Mouse (Mus musculus) midbrain, embryonic 13.5 days (tissue): Measurements from ENCODE around the gene Slc22a14. TPM values are rescaled to one million over a fixed set of nuclear protein-coding genes. Genes with fewer than 3 reads are reported as not detected.
"Not testable (repeated sequence)": the region's sequence is repeated elsewhere in the genome, so short reads cannot be mapped to it uniquely, and the experiment has no call there.

Experiments used
- ATAC-seq: fragments of 200-750 bp; cut with Nextera tagmentation; 2 replicates; pipeline ENCODE4 v1.8.0; 2017; ENCODE audit warnings: mild to moderate bottlenecking, moderate TSS enrichment, moderate library complexity
- H3K27ac ChIP-seq: fragments of 300-500 bp; sonication (generic); 2 replicates; pipeline ENCODE4 v1.5.1; 2015; ENCODE audit warnings: inconsistent platforms, mild to moderate bottlenecking, moderate library complexity
- H3K27me3 ChIP-seq: fragments of 300-500 bp; sonication (generic); 2 replicates; pipeline ENCODE4 v1.6.1; 2015; ENCODE audit warnings: mild to moderate bottlenecking, inconsistent platforms
- H3K36me3 ChIP-seq: fragments of 300-500 bp; sonication (generic); 2 replicates; pipeline ENCODE4 v1.6.1; 2015; ENCODE audit warnings: mild to moderate bottlenecking, inconsistent platforms
- H3K4me1 ChIP-seq: fragments of 300-500 bp; sonication (generic); replicated peaks from 2 replicates; pipeline ENCODE4 v1.6.1; 2015; ENCODE audit warnings: inconsistent platforms
- H3K4me2 ChIP-seq: fragments of 300-500 bp; sonication (generic); replicated peaks from 2 replicates; pipeline ENCODE4 v1.6.1; 2015; ENCODE audit warnings: moderate library complexity, mild to moderate bottlenecking, inconsistent platforms
- H3K4me3 ChIP-seq: fragments of 300-500 bp; sonication (generic); replicated peaks from 2 replicates; pipeline ENCODE4 v1.5.1; 2015; ENCODE audit warnings: mild to moderate bottlenecking, inconsistent platforms
- H3K9ac ChIP-seq: fragments of 300-500 bp; sonication (generic); replicated peaks from 2 replicates; pipeline ENCODE4 v1.6.1; 2015; ENCODE audit warnings: mild to moderate bottlenecking, inconsistent platforms
- H3K9me3 ChIP-seq: fragments of 300-500 bp; sonication (generic); 2 replicates; pipeline ENCODE4 v1.6.1; 2016; ENCODE audit warnings: mild to moderate bottlenecking, inconsistent platforms
- WGBS: fragments of 180-500 bp; shearing (Covaris S2); methylation state at CpG from one replicate; pipeline ENCODE4 v1.1.7; 2015; 5-methylcytosine and 5-hydroxymethylcytosine counted together
- polyA plus RNA-seq: library from polyadenylated mRNA; unstranded; fragments of >200 nt; fragmentation: Nextera tagmentation; extraction: Ambion mirVana; gene quantifications from 2 replicates; pipeline ENCODE4 v1.2.1, GENCODE M21; 2015

Slc22a14 gene
- polyA plus RNA-seq, 1 experiment from 2014 or later = 0.11 TPM

DNA sequence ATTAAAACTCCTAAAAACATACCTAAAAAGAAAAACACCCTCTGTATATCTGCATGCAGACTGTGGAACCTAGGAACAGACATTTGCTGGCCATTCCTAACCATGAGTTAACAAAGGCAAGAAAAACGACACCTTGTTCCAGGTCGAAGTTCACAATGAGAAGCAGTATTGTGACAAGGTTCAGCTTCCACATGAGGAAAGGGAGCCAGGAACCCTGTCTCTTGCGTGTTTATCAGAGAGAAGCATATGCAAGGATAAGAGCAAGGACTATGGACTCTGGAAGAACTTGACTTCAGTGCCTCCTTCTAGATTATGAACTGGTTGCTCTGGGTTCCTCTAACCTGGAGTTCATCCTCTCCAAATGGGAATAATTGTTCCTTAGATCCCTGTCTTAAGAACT is 121.4 kb downstream of the Slc22a14 start:
- no peaks in the 10 kb centered on the region for H3K27me3 ChIP-seq
- no peak overlapping the region for H3K9ac ChIP-seq
- H3K4me2 ChIP-seq = no peak overlapping the region
- H3K4me3 ChIP-seq = no peak overlapping the region
- peaks cover 63% of the 10 kb centered on the region for H3K36me3 ChIP-seq
- ATAC-seq = no peak
- 95% methylated on average over 3 of the region's 3 CpGs for whole genome bisulfite sequencing
- H3K4me1 ChIP-seq = no peaks in the 10 kb centered on the region
- H3K27ac ChIP-seq = no peak overlapping the region
- no peaks in the 10 kb centered on the region for H3K9me3 ChIP-seq

DNA sequence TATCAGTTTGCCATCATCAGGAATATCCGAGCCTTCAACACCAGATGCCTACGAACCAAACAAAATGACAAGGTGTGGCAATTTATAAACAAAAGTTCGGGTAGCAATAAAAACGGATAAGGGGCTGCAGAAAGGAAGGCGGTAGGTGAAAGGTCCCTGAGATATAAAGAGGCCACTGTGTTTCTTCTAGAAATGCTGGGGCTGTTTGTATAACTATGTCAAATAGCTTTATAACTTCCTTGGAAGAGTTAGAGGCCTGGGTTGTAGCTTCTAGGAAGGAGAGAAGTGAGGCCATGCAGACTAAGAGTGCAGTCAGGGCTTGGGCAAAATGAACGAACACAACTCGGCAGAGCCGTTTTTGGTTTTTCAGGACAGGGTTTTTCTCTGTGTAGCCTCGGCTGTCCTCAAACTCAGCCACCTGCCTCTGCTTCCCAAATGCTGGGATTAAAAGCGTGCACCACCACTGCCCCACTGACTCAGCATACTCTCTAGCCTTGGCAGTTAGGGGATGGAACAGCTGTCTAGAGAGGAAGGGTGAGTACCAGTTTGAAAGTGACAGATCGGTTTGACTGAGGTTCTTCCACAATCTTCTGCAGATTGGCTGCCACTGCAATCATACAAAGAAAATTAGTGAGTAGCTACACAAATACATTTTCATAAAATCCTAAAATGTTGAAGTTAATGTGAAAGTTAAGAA is 124.0 kb downstream of the Slc22a14 start:
- ATAC-seq = no peak
- H3K9ac ChIP-seq = no peak overlapping the region
- no peaks in the 10 kb centered on the region for H3K4me1 ChIP-seq
- WGBS = 91% methylated on average over 11 of the region's 11 CpGs
- H3K27ac ChIP-seq = no peak overlapping the region
- H3K9me3 ChIP-seq = no peaks in the 10 kb centered on the region
- no peaks in the 10 kb centered on the region for H3K27me3 ChIP-seq
- no peak overlapping the region for H3K4me3 ChIP-seq
- H3K4me2 ChIP-seq = no peak overlapping the region
- peaks cover 63% of the 10 kb centered on the region for H3K36me3 ChIP-seq

DNA sequence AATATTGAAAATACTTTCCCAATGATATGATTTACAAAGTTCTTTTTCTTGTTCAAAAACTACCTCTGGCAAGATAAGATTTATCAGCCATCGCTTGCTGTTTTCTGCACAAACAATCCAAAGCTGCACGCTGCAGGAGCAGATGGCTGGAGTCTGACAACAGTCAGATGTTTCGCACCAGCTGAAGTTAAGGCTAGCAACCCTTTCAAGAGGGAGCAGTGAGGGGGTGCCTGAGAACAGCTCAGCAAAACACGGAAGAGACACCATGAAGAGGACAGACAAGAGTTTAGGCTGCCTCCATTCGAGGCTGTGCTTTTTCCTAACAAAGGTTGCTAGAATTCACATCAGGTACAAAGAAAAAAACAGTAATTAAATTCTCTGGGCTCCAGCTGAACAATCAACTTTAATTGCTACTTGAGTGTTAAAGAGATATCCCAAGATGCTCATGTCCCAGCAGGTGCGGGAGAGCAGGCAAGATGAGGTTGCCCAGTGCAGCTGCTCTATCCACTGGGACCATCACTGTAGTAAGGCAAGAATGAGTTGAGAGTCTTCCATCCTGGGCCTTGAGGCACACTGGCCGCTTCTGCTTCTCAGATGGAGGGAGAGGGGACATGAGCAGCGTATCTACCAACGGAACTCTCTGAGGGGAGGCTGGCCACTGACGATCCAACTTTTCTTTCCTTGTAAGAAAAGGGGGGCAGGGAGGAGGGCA is 124.9 kb downstream of the Slc22a14 start:
- no peak overlapping the region for H3K4me3 ChIP-seq
- WGBS = 86% methylated on average over 10 of the region's 10 CpGs
- H3K9me3 ChIP-seq = no peaks in the 10 kb centered on the region
- no peaks in the 10 kb centered on the region for H3K27me3 ChIP-seq
- no peaks in the 10 kb centered on the region for H3K4me1 ChIP-seq
- peaks cover 61% of the 10 kb centered on the region for H3K36me3 ChIP-seq
- no peak overlapping the region for H3K27ac ChIP-seq
- H3K9ac ChIP-seq = no peak overlapping the region
- no peak overlapping the region for H3K4me2 ChIP-seq
- no peak for ATAC-seq

DNA sequence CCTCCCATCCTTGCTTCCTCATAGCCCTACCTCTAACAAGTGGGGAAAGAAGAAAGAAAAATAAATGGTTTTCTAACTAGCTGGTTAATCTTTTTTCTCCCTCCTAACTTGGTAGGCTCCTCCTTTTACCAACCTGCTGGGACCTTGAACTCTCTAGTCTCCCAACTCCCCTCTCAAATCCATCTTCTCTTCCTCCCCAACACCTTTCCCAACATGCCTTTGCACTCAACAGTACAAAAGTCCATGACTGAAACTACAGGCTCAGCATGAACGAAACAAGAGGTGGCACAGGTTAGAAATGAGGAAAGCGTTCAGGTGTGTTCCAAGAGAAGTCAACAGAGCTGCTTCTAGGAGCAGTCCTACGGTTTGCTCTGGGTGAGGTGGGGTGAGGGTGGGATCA is 126.1 kb downstream of the Slc22a14 start:
- peaks cover 56% of the 10 kb centered on the region for H3K36me3 ChIP-seq
- WGBS = 97% methylated on average over 3 of the region's 3 CpGs

DNA sequence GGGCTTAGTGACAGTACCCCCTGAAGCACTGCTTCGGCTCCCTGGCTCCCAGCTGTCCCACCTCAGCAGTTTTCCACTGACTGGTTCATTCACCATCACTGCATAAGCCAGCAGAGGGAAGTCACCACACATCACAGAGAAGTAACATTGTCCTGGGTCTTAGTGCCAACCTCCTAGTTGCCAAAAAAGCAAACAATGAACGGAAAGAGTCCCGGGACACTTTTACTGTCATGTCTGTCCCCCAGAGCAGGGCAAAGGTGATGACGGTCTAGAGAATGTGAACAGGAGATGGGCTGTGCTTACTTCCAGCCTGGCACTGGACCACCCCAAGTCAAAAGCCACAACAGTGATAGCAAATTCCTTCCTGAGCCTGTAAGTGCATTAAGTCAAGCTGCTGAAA is 126.6 kb downstream of the Slc22a14 start:
- Histone ChIP-seq H3K4me3 (no peak overlapping the region), H3K27me3 (no peaks in the 10 kb centered on the region), H3K36me3 (peaks cover 52% of the 10 kb centered on the region), H3K9me3 (no peaks in the 10 kb centered on the region), H3K9ac (no peak overlapping the region), H3K4me1 (no peaks in the 10 kb centered on the region), H3K4me2 (no peak overlapping the region), H3K27ac (no peak overlapping the region)
- no peak for ATAC-seq
- 92% methylated on average over 4 of the region's 4 CpGs for WGBS

More for the DNA sequence above, 126.1 kb downstream of the Slc22a14 start:
- no peak overlapping the region for H3K9ac ChIP-seq
- no peaks in the 10 kb centered on the region for H3K4me1 ChIP-seq
- no peak overlapping the region for H3K4me2 ChIP-seq
- H3K4me3 ChIP-seq = no peak overlapping the region
- ATAC-seq = no peak
- no peaks in the 10 kb centered on the region for H3K9me3 ChIP-seq
- H3K27ac ChIP-seq = no peak overlapping the region
- H3K27me3 ChIP-seq = no peaks in the 10 kb centered on the region

DNA sequence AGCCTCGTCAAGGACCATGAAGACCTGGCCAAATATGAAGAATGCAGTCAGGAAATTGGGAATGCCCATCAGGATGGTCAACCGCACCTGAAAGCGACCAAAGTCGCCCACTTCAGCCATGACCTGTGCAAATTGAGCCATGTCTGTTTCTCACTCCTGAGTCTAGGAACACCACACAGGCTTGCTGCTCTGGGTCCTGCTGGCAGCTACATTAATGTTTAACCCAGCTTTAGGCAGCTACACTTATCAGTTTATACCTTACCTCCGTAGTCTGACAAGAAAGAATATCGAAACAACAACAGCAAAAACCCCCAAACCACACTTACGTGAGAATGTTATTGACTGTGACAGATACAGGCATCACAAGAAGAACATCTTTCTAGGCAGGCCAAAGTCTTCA is 133.8 kb downstream of the Slc22a14 start:
- no peak for ATAC-seq
- 96% methylated on average over 7 of the region's 7 CpGs for WGBS
- Histone ChIP-seq H3K4me2 (no peak overlapping the region), H3K4me1 (no peaks in the 10 kb centered on the region), H3K27ac (no peak overlapping the region), H3K27me3 (no peaks in the 10 kb centered on the region), H3K36me3 (0 out of 2 replicates have a peak, but pooled peaks cover 5% of the 10 kb centered on the region), H3K9ac (no peak overlapping the region), H3K9me3 (no peaks in the 10 kb centered on the region), H3K4me3 (no peak overlapping the region)

DNA sequence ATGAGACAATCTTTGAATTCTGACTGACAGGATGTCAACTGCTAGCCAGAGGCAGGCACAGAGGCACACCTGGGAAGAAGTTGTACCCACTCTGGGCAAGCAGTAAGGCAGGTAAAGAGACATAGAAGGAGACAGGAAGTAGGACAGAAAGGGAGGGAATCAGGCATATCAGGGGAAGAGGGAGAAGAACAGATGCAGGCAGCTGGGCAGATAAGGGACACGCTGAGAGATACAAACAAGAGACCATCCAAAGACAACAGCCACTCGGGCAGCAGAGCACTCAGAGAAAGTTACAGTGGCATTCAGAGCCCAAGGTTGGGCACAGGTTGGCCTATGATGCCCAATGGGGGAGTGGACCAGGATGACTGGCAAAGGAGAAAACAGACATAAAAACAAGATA is 134.5 kb downstream of the Slc22a14 start:
- H3K27me3 ChIP-seq = no peaks in the 10 kb centered on the region
- H3K4me2 ChIP-seq = no peak overlapping the region
- no peak overlapping the region for H3K4me3 ChIP-seq
- H3K4me1 ChIP-seq = no peaks in the 10 kb centered on the region
- no peak for ATAC-seq
- H3K9ac ChIP-seq = no peak overlapping the region
- H3K9me3 ChIP-seq = no peaks in the 10 kb centered on the region
- WGBS = 90% methylated on average over 2 of the region's 2 CpGs
- peaks cover 6% of the 10 kb centered on the region for H3K36me3 ChIP-seq
- no peak overlapping the region for H3K27ac ChIP-seq

DNA sequence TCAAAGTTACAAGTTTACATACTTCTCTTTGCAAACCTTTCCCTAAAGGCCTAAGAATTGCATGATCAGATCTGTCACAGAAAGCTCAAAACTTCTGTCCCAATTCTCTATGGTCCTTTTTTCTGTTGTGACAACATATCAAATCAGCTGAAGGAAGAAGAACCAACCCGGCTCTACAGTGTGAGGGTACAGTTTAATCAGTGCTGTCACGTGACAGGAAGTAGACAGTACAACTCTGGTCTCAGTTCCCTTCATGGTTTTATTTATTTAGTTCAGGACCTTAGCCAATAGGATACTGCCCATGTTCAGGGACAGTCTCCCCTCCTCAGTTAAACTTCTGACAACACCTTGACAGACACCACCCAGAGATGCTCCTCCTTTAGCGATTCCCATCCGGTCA is 145.1 kb downstream of the Slc22a14 start:
- Histone ChIP-seq H3K36me3 (peaks cover 27% of the 10 kb centered on the region), H3K9ac (no peak overlapping the region), H3K4me2 (no peak overlapping the region), H3K27me3 (no peaks in the 10 kb centered on the region), H3K4me1 (no peaks in the 10 kb centered on the region), H3K4me3 (no peak overlapping the region), H3K9me3 (no peaks in the 10 kb centered on the region), H3K27ac (no peak overlapping the region)
- 93% methylated on average over 4 of the region's 4 CpGs for WGBS
- no peak for ATAC-seq

DNA sequence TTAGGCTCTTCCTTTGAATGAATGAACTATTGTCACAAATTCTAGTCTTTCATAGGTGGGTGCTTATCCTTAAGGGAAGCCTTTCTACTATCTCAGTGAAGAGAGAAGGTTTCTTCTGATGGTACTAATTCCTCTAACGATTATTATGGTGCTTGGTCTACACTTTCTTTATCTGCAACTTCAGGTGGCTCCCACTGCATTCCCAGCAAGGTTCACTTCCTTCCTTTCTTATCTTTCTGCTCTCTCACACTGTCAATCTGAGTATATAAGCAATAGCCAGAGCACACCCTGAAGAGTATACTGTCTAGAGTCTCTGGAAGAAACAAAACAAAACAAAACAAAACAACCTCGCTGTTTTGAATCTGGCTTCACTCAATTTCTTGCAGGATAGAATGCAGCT is 145.7 kb downstream of the Slc22a14 start:
- no peak overlapping the region for H3K9ac ChIP-seq
- H3K4me1 ChIP-seq = no peaks in the 10 kb centered on the region
- no peak overlapping the region for H3K27ac ChIP-seq
- H3K9me3 ChIP-seq = no peaks in the 10 kb centered on the region
- WGBS = 90% methylated on average over 2 of the region's 2 CpGs
- no peak overlapping the region for H3K4me2 ChIP-seq
- no peaks in the 10 kb centered on the region for H3K27me3 ChIP-seq
- H3K4me3 ChIP-seq = no peak overlapping the region
- ATAC-seq = no peak
- H3K36me3 ChIP-seq = peaks cover 25% of the 10 kb centered on the region

DNA sequence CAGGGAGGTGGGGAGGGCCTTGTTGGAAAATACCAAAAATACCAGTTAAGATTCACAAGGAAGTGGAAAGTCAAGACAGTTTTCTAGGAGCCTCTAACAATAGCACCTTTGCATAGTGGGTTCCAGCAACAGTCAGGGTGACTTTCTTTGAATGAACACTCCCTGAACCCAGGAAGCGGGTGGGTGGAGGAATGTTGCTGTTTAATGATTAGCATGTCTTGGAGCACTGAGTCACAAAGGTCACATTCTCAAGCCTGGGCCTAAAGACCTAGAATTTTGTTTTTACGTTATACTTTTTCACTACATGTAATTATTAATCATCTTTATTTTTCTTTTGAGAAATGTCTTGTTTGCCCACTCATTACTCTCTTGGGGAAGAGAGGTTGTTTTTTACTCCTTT is 150.0 kb downstream of the Slc22a14 start:
- 96% methylated on average over 2 of the region's 2 CpGs for WGBS

DNA sequence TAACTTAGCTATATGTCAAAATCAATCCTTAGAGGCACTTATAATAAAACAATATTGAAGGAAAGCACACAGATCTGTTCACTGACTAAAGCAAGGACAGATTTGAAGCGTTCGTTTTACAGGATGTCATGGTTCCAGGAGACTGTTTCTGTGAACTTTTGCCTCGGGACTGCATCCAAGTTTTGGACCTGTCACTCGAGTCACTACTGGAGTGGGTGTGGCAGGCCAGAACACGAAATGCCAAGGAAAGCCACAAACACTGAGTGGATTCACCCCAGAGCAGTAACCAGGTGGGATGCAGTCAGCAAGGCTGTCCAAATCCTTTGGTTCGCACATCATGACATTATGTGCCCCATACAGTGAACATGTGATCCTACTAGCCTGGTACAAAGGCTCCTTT is 150.8 kb downstream of the Slc22a14 start:
- Histone ChIP-seq H3K4me3 (no peak overlapping the region), H3K9ac (no peak overlapping the region), H3K4me2 (no peak overlapping the region), H3K4me1 (no peaks in the 10 kb centered on the region), H3K27ac (no peak overlapping the region), H3K9me3 (no peaks in the 10 kb centered on the region), H3K36me3 (0 out of 2 replicates have a peak, but pooled peaks cover 11% of the 10 kb centered on the region), H3K27me3 (no peaks in the 10 kb centered on the region)
- 94% methylated on average over 6 of the region's 6 CpGs for WGBS
- ATAC-seq = no peak

More for the DNA sequence above, 150.0 kb downstream of the Slc22a14 start:
- H3K4me2 ChIP-seq, ATAC-seq, H3K9ac ChIP-seq, H3K9me3 ChIP-seq, H3K27me3 ChIP-seq, H3K4me1 ChIP-seq, H3K4me3 ChIP-seq, H3K27ac ChIP-seq: not testable (repeated sequence)
- H3K36me3 ChIP-seq = 0 out of 2 replicates have a peak, but pooled peaks cover 11% of the 10 kb centered on the region

DNA sequence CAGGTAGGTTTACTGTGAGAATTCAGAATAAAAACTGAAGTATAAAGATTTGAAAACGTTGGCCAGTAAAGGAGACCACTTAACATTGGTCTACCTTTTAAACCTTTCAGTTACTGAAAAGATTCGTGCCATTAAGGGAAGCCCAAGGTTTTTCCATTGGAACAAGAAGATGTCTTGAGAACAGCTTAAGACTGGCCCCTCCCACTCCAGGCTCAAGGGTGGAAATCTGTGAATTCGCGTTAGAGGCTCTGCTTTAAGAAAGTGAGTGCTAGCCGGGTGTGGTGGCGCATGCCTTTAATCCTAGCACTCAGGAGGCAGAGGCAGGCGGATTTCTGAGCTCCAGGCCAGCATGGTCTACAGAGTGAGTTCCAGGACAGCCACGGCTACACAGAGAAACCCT is 152.4 kb downstream of the Slc22a14 start:
- no peaks in the 10 kb centered on the region for H3K4me1 ChIP-seq
- WGBS = 75% methylated on average over 8 of the region's 8 CpGs
- no peak for ATAC-seq

More for the DNA sequence above, 152.4 kb downstream of the Slc22a14 start:
- H3K27me3 ChIP-seq = no peaks in the 10 kb centered on the region
- no peak overlapping the region for H3K27ac ChIP-seq
- 0 out of 2 replicates have a peak, but pooled peaks cover 7% of the 10 kb centered on the region for H3K36me3 ChIP-seq
- no peak overlapping the region for H3K4me3 ChIP-seq
- no peaks in the 10 kb centered on the region for H3K9me3 ChIP-seq
- H3K9ac ChIP-seq = no peak overlapping the region
- H3K4me2 ChIP-seq = no peak overlapping the region
